ENCODE assay signal across 12 mouse cellular contexts in genomic region chr9:102732326-102732865, GRCm38 (mm10). TPM values are rescaled to one million over a fixed set of nuclear protein-coding genes. Genes with fewer than 3 reads are reported as not detected.
DNase-seq lines count a peak whose midpoint lies in the region; ATAC-seq and TF ChIP-seq lines count a peak whose summit lies in the region.
"Had no signal": no experiment of that assay in that cellular context is flagged by ENCODE, and none has a peak within 500 bp of the region (broad histone marks: within the 10 kb centered on the region; RNA-seq: fewer than 3 reads in every experiment).

No protein-coding gene starts in this region.

- WGBS in forebrain, embryonic 12.5 days: 80% methylated on average over 5 of the region's 5 CpGs
- WGBS in forebrain, embryonic 11.5 days: 78% methylated on average over 5 of the region's 5 CpGs
- WGBS in hindbrain, embryonic 13.5 days: 77% methylated on average over 5 of the region's 5 CpGs
- 78% methylated on average over 5 of the region's 5 CpGs for WGBS in hindbrain, embryonic 16.5 days
- WGBS in lung, embryonic 14.5 days: 60% methylated on average over 5 of the region's 5 CpGs
- WGBS in embryonic facial prominence, embryonic 14.5 days: 64% methylated on average over 5 of the region's 5 CpGs

- TF ChIP-seq CTCF in lung, embryonic 14.5 days (IDR thresholded peaks at IDR 0.05; ENCODE audit: low read depth): no peak

- H3K27me3 ChIP-seq in forebrain, embryonic 12.5 days: no peaks in the 10 kb centered on the region
- H3K27me3 ChIP-seq in forebrain, embryonic 11.5 days (ENCODE audit: control insufficient read depth, insufficient read depth, low read length): no peaks in the 10 kb centered on the region
- no peaks in the 10 kb centered on the region for H3K27me3 ChIP-seq in hindbrain, embryonic 13.5 days
- no peaks in the 10 kb centered on the region for H3K27me3 ChIP-seq in hindbrain, embryonic 16.5 days (replicated peaks; ENCODE audit: control insufficient read depth, insufficient read depth, low read length)
- no peaks in the 10 kb centered on the region for H3K27me3 ChIP-seq in lung, embryonic 14.5 days (ENCODE audit: insufficient read depth, low read length)
- no peaks in the 10 kb centered on the region for H3K27me3 ChIP-seq in embryonic facial prominence, embryonic 14.5 days (replicated peaks; ENCODE audit: control insufficient read depth, insufficient read depth, low read length)
- H3K27me3 ChIP-seq: hindbrain, embryonic 15.5 days; midbrain, embryonic 15.5 days had no signal

- H3K4me3 ChIP-seq in forebrain, embryonic 12.5 days (replicated peaks): no peak overlapping the region
- no peak overlapping the region for H3K4me3 ChIP-seq in forebrain, embryonic 11.5 days (ENCODE audit: low read depth, low read length)
- H3K4me3 ChIP-seq in hindbrain, embryonic 13.5 days: no peak overlapping the region
- no peak overlapping the region for H3K4me3 ChIP-seq in hindbrain, embryonic 16.5 days (ENCODE audit: low read length)
- no peak overlapping the region for H3K4me3 ChIP-seq in lung, embryonic 14.5 days (ENCODE audit: low read depth, low read length)
- no peak overlapping the region for H3K4me3 ChIP-seq in embryonic facial prominence, embryonic 14.5 days (ENCODE audit: low read depth, low read length)
- H3K4me3 ChIP-seq: hindbrain, embryonic 15.5 days; midbrain, embryonic 15.5 days had no signal

- peaks cover 9% of the 10 kb centered on the region; the same call in 1 of the 2 replicates for H3K4me1 ChIP-seq in forebrain, embryonic 12.5 days
- H3K4me1 ChIP-seq in forebrain, embryonic 11.5 days (replicated peaks; ENCODE audit: control insufficient read depth, insufficient read depth, low read length): no peaks in the 10 kb centered on the region
- H3K4me1 ChIP-seq in hindbrain, embryonic 13.5 days (replicated peaks): peaks cover 27% of the 10 kb centered on the region
- H3K4me1 ChIP-seq in hindbrain, embryonic 16.5 days (ENCODE audit: control insufficient read depth, insufficient read depth, low read depth, low read length): no peaks in the 10 kb centered on the region
- peaks cover 10% of the 10 kb centered on the region; the same call in 1 of the 2 replicates for H3K4me1 ChIP-seq in lung, embryonic 14.5 days (ENCODE audit: insufficient read depth)
- H3K4me1 ChIP-seq in embryonic facial prominence, embryonic 14.5 days (ENCODE audit: control insufficient read depth, insufficient read depth, low read length): no peaks in the 10 kb centered on the region
- H3K4me1 ChIP-seq: hindbrain, embryonic 15.5 days; midbrain, embryonic 15.5 days had no signal

- H3K9me3 ChIP-seq in forebrain, embryonic 12.5 days: no peaks in the 10 kb centered on the region
- H3K9me3 ChIP-seq in forebrain, embryonic 11.5 days (ENCODE audit: control insufficient read depth, low read length): no peaks in the 10 kb centered on the region
- no peaks in the 10 kb centered on the region for H3K9me3 ChIP-seq in hindbrain, embryonic 13.5 days
- H3K9me3 ChIP-seq in hindbrain, embryonic 16.5 days (ENCODE audit: control insufficient read depth, low read length): no peaks in the 10 kb centered on the region
- H3K9me3 ChIP-seq in lung, embryonic 14.5 days (ENCODE audit: low read depth, low read length): no peaks in the 10 kb centered on the region
- no peaks in the 10 kb centered on the region for H3K9me3 ChIP-seq in embryonic facial prominence, embryonic 14.5 days (ENCODE audit: control insufficient read depth, low read length)
- H3K9me3 ChIP-seq: hindbrain, embryonic 15.5 days; midbrain, embryonic 15.5 days had no signal

- no peak overlapping the region for H3K9ac ChIP-seq in forebrain, embryonic 12.5 days
- H3K9ac ChIP-seq in forebrain, embryonic 11.5 days (ENCODE audit: low read length): no peak overlapping the region
- no peak overlapping the region for H3K9ac ChIP-seq in hindbrain, embryonic 13.5 days
- H3K9ac ChIP-seq in hindbrain, embryonic 16.5 days (ENCODE audit: low read depth, low read length): no peak overlapping the region
- no peak overlapping the region for H3K9ac ChIP-seq in lung, embryonic 14.5 days
- no peak overlapping the region for H3K9ac ChIP-seq in embryonic facial prominence, embryonic 14.5 days (ENCODE audit: low read depth, low read length)
- H3K9ac ChIP-seq: hindbrain, embryonic 15.5 days; midbrain, embryonic 15.5 days had no signal

- H3K4me2 ChIP-seq in forebrain, embryonic 12.5 days: no peak overlapping the region
- H3K4me2 ChIP-seq in forebrain, embryonic 11.5 days (ENCODE audit: low read depth, low read length, severe bottlenecking): no peak overlapping the region
- no peak overlapping the region for H3K4me2 ChIP-seq in hindbrain, embryonic 13.5 days
- H3K4me2 ChIP-seq in hindbrain, embryonic 16.5 days (ENCODE audit: low read length): no peak overlapping the region
- H3K4me2 ChIP-seq in lung, embryonic 14.5 days: no peak overlapping the region
- no peak overlapping the region for H3K4me2 ChIP-seq in embryonic facial prominence, embryonic 14.5 days (ENCODE audit: low read depth, low read length)
- H3K4me2 ChIP-seq: hindbrain, embryonic 15.5 days; midbrain, embryonic 15.5 days had no signal

- 0 out of 2 replicates have a peak overlapping the region, but pooled peaks have one; percentile 38 for H3K27ac ChIP-seq in forebrain, embryonic 12.5 days
- H3K27ac ChIP-seq in forebrain, embryonic 11.5 days (ENCODE audit: low read depth, low read length): no peak overlapping the region
- H3K27ac ChIP-seq in hindbrain, embryonic 13.5 days: peak overlapping the region; percentile 58; the same call in 1 of the 2 replicates
- no peak overlapping the region for H3K27ac ChIP-seq in hindbrain, embryonic 16.5 days (ENCODE audit: low read depth, low read length)
- H3K27ac ChIP-seq in lung, embryonic 14.5 days (ENCODE audit: low read depth): peak overlapping the region; percentile 20; the same call in 1 of the 2 replicates
- H3K27ac ChIP-seq in embryonic facial prominence, embryonic 14.5 days (replicated peaks; ENCODE audit: low read depth, low read length): 0 out of 2 replicates have a peak overlapping the region, but pooled peaks have one; percentile 18
- H3K27ac ChIP-seq: hindbrain, embryonic 15.5 days; midbrain, embryonic 15.5 days had no signal

- DNase-seq in forebrain, embryonic 11.5 days (ENCODE audit: low spot score): no peak
- no peak for DNase-seq in lung, embryonic 14.5 days
- no peak for DNase-seq in lung, postnatal 36 days
- DNase-seq in embryonic facial prominence, embryonic 14.5 days (ENCODE audit: low spot score): no peak
- no peak for DNase-seq in urinary bladder, postnatal 10 days (ENCODE audit: low spot score)
- DNase-seq: cerebellum, adult 2 months; thymus, postnatal 36 days had no signal

- ATAC-seq in forebrain, embryonic 12.5 days (ENCODE audit: low FRiP score): no peak
- no peak for ATAC-seq in forebrain, embryonic 11.5 days (replicated peaks; ENCODE audit: low FRiP score)
- no peak for ATAC-seq in hindbrain, embryonic 13.5 days (ENCODE audit: low FRiP score)
- ATAC-seq in hindbrain, embryonic 16.5 days: no peak
- no peak for ATAC-seq in lung, embryonic 14.5 days (ENCODE audit: insufficient read depth)
- ATAC-seq in embryonic facial prominence, embryonic 14.5 days (ENCODE audit: low read depth): no peak
- ATAC-seq: midbrain, embryonic 15.5 days had no signal

- peaks cover 69% of the 10 kb centered on the region for H3K36me3 ChIP-seq in forebrain, embryonic 12.5 days (replicated peaks)
- peaks cover 37% of the 10 kb centered on the region for H3K36me3 ChIP-seq in forebrain, embryonic 11.5 days (ENCODE audit: control insufficient read depth, insufficient read depth, low read length)
- peaks cover 66% of the 10 kb centered on the region for H3K36me3 ChIP-seq in hindbrain, embryonic 13.5 days
- peaks cover 59% of the 10 kb centered on the region for H3K36me3 ChIP-seq in hindbrain, embryonic 16.5 days (ENCODE audit: control insufficient read depth, insufficient read depth, low read length)
- peaks cover 67% of the 10 kb centered on the region for H3K36me3 ChIP-seq in lung, embryonic 14.5 days (ENCODE audit: insufficient read depth)
- peaks cover 69% of the 10 kb centered on the region for H3K36me3 ChIP-seq in embryonic facial prominence, embryonic 14.5 days (ENCODE audit: control insufficient read depth, insufficient read depth, low read length)

RNA-seq across cellular contexts. Expression of gene Amotl2, which starts 15.9 kb away (rescaled TPM):
- 82.4 TPM in 2 replicates for polyA plus RNA-seq in forebrain, embryonic 12.5 days (2016; fragmentation: Nextera tagmentation; extraction: Ambion mirVana)
- 72.4 and 73.4 TPM in 2 replicates for polyA plus RNA-seq in forebrain, embryonic 11.5 days (2014; fragmentation: Nextera tagmentation; extraction: Ambion mirVana)
- 64.7 and 67.3 TPM in 2 replicates for polyA plus RNA-seq in hindbrain, embryonic 13.5 days (2015; fragmentation: Nextera tagmentation; extraction: Ambion mirVana)
- 40.7 and 47.5 TPM in 2 replicates for polyA plus RNA-seq in hindbrain, embryonic 16.5 days (2015; fragmentation: Nextera tagmentation; extraction: Ambion mirVana)
- 40.3 and 49.4 TPM in 2 replicates for polyA plus RNA-seq in lung, embryonic 14.5 days (2014; fragmentation: Nextera tagmentation; extraction: Ambion mirVana)
- polyA plus RNA-seq in embryonic facial prominence, embryonic 14.5 days (2014; fragmentation: Nextera tagmentation; extraction: Ambion mirVana): 44.5 and 48.1 TPM in 2 replicates

Comparison
In these comparisons a context has a peak if more than half of its experiments do, and no peak if none do; other contexts are left out.
1. H3K27ac ChIP-seq: peak in forebrain, embryonic 12.5 days (single experiment), hindbrain, embryonic 13.5 days (single experiment), lung, embryonic 14.5 days (single experiment) and embryonic facial prominence, embryonic 14.5 days (single experiment); none in forebrain, embryonic 11.5 days (single experiment) and hindbrain, embryonic 16.5 days (single experiment).